Mouse (Mus musculus): Measurements from ENCODE around the gene Lmo7. TPM values are rescaled to one million over a fixed set of nuclear protein-coding genes. Genes with fewer than 3 reads are reported as not detected.

Lmo7 gene
- polyA plus RNA-seq, 1 experiment, result 1.7 TPM

DNA sequence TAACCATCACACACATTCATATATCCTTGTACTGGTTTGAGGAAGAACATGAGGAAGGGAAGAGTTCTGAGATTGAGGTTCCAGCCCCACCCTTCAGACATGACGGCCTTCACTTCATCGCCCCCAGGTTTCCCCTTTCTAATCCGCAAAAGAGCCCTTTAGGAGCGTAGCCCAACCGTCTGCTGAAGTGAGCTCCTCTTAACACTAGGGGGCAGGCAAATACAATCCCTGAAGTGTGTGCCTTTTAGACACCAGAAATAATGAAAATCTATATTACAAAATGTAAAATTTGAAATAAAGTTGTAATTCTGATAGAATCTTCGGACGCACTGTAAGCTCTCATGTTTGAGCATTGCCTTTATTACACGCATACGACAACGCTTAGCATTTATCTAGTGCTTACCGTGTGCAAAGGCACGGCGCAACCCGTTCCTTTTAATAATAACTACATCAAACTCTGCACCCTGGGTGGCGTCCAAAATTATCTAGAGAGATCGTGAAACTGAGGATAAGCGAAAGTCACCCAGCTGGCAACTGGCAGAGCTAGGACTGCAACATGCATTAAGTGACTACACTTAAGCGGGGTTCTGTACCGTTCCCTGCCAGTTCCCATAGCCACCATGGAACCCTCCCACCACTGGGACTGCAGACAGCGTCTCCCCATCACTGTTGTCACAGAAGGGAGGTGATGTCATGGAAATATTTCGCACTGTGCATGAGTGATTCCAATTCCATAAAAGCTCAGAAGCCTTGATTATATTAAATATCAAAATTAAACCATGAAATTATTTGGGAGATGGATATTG lies 217.2 kb downstream of the Lmo7 start:
- TF ChIP-seq POLR2A (IDR thresholded peaks at IDR 0.05; ENCODE audit: control insufficient read depth, low read depth, low read length) (no peak), CTCF (IDR thresholded peaks at IDR 0.05; ENCODE audit: control insufficient read depth, insufficient read depth, insufficient replicate concordance, low read depth, low read length) (no peak)
- Histone ChIP-seq H3K36me3 (ENCODE audit: control insufficient read depth, insufficient read depth, low read length) (no peaks in the 10 kb centered on the region), H3K27ac (ENCODE audit: control insufficient read depth, insufficient read depth, low read depth, low read length) (no peak overlapping the region), H3K27me3 (ENCODE audit: control insufficient read depth, insufficient read depth, low read length) (no peaks in the 10 kb centered on the region), H3K4me3 (ENCODE audit: control insufficient read depth, low read depth, low read length) (peak overlapping the region; percentile 3; the same call in 1 of the 2 replicates), H3K4me1 (ENCODE audit: control insufficient read depth, insufficient read depth, low read length) (no peaks in the 10 kb centered on the region)

DNA sequence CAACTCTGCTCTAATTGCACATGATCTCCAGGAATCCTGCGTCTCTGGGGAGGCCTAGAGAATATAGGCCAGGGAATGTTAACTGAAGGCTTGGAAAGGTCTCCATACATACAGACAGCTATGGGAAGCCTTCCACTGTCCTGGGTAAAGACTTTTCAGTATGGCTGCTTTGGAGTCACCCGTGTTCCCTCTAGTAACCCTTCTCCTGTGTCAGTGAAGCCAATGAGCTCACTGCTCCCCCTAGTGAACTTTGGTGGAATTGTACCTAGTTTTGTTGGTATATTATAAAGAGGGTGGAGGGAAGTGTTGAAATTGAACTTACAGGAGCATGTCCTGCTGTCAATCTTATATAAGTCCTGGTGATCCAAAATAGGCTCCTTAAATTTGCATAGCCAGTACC lies 219.4 kb downstream of the Lmo7 start:
- Histone ChIP-seq H3K36me3 (ENCODE audit: control insufficient read depth, insufficient read depth, low read length) (no peaks in the 10 kb centered on the region), H3K27ac (ENCODE audit: control insufficient read depth, insufficient read depth, low read depth, low read length) (no peak overlapping the region), H3K4me3 (ENCODE audit: control insufficient read depth, low read depth, low read length) (no peak overlapping the region), H3K27me3 (ENCODE audit: control insufficient read depth, insufficient read depth, low read length) (no peaks in the 10 kb centered on the region), H3K4me1 (ENCODE audit: control insufficient read depth, insufficient read depth, low read length) (no peaks in the 10 kb centered on the region)
- TF ChIP-seq CTCF (IDR thresholded peaks at IDR 0.05; ENCODE audit: control insufficient read depth, insufficient read depth, insufficient replicate concordance, low read depth, low read length), result peak; percentile 7; the same call in 1 of the 2 replicates
- TF ChIP-seq POLR2A (IDR thresholded peaks at IDR 0.05; ENCODE audit: control insufficient read depth, low read depth, low read length), result no peak

DNA sequence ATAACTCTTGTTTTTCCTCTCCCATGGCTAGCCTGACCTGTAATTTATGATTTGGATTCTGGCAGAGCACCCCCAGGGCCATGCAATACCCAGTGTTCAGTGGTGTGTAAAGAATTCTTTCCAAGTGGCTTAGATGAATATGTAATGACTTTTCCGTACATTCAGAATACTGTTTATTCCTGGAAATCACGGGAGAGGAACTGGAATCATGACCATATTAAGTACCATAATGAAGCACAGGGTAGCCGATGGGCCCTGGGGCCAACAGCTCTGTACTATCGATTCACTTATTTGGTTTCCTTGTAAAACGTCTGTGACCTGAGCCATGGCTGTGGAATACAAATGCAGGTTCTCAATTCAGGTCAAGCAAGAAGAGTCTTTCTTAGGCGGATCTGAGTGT lies 221.3 kb downstream of the Lmo7 start:
- H3K4me3 ChIP-seq (ENCODE audit: control insufficient read depth, low read depth, low read length), result no peak overlapping the region
- TF ChIP-seq CTCF (IDR thresholded peaks at IDR 0.05; ENCODE audit: control insufficient read depth, insufficient read depth, insufficient replicate concordance, low read depth, low read length) (no peak), POLR2A (IDR thresholded peaks at IDR 0.05; ENCODE audit: control insufficient read depth, low read depth, low read length) (no peak)
- no peaks in the 10 kb centered on the region for H3K4me1 ChIP-seq (ENCODE audit: control insufficient read depth, insufficient read depth, low read length)
- no peaks in the 10 kb centered on the region for H3K27me3 ChIP-seq (ENCODE audit: control insufficient read depth, insufficient read depth, low read length)
- H3K36me3 ChIP-seq (ENCODE audit: control insufficient read depth, insufficient read depth, low read length), result no peaks in the 10 kb centered on the region
- H3K27ac ChIP-seq (ENCODE audit: control insufficient read depth, insufficient read depth, low read depth, low read length), result no peak overlapping the region

DNA sequence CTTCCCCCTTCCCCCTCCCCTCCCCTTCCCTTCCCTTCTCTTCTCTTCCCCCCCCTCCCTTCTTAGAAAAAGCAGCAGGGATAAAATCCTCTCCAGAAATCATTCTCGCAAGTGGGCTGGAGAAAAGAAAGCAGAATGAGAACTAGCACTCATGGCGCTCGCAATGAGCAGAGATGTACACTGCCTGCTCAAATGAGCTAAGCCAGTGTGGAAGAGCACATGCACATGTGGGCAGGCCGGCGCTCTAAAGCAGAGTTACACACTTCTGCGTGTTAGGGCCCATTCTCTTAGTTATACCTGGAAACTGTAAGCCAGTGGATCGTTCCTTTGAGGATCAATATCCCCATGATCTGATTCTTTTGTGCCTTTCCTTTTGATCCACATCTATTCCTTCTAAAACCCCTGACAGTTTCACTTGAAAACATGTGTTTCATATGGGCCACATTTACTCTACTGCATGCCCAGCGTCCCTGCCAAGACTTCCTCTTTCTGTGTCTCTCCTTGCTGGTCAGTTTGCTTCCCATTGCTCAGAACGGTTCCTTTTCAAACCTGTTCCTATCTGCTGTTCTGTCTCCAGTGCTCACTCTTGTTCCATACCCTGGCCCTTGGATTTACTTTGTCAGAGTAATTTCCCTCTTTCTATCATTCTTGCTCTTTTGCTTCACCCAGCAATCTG lies 224.2 kb downstream of the Lmo7 start:
- Histone ChIP-seq H3K4me3 (ENCODE audit: control insufficient read depth, low read depth, low read length) (no peak overlapping the region), H3K36me3 (ENCODE audit: control insufficient read depth, insufficient read depth, low read length) (no peaks in the 10 kb centered on the region), H3K27me3 (ENCODE audit: control insufficient read depth, insufficient read depth, low read length) (no peaks in the 10 kb centered on the region), H3K4me1 (ENCODE audit: control insufficient read depth, insufficient read depth, low read length) (no peaks in the 10 kb centered on the region), H3K27ac (ENCODE audit: control insufficient read depth, insufficient read depth, low read depth, low read length) (no peak overlapping the region)
- TF ChIP-seq CTCF (IDR thresholded peaks at IDR 0.05; ENCODE audit: control insufficient read depth, insufficient read depth, insufficient replicate concordance, low read depth, low read length), result no peak
- TF ChIP-seq POLR2A (IDR thresholded peaks at IDR 0.05; ENCODE audit: control insufficient read depth, low read depth, low read length), result no peak

DNA sequence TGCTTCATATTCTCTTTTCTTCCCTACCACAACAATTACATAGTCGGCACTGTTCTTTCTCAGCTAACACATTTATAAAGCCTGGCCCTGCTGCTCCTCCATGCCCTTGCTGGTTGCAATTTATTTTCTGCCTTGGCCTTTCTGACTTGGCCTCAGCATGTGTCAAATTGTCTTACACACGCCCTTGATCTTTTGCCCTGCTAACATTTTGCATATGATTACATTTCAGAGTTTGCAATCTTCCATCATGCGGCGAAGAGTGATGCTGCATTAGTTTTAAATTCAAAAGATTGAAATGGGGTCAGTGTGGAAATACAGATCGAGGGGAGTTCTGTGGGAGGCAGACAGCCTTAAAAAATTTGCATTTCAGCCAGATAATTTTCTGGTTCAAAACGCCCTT lies 234.6 kb downstream of the Lmo7 start:
- H3K36me3 ChIP-seq (ENCODE audit: control insufficient read depth, insufficient read depth, low read length), result no peaks in the 10 kb centered on the region
- no peaks in the 10 kb centered on the region for H3K27me3 ChIP-seq (ENCODE audit: control insufficient read depth, insufficient read depth, low read length)

DNA sequence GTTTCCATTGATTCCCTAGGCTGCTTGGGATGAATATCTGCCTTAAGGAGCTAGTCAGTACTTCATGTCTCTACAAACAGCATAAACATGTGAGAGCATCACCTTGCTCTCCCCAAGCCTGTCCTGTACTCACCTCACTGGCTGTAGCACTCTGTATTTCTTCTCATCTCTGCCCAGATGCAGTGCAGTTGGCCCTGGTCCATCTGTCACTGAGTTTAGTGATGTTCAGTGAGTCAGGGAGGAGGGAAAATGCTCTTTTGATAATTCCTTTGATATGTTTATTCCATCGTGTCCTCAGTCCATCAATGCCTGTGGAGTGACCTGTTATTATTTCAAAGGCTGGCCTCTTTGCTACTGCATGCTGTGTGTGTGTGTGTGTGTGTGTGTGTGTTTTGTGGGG lies 235.2 kb downstream of the Lmo7 start:
- Histone ChIP-seq H3K27me3 (ENCODE audit: control insufficient read depth, insufficient read depth, low read length) (no peaks in the 10 kb centered on the region), H3K4me1 (ENCODE audit: control insufficient read depth, insufficient read depth, low read length) (no peaks in the 10 kb centered on the region), H3K36me3 (ENCODE audit: control insufficient read depth, insufficient read depth, low read length) (no peaks in the 10 kb centered on the region), H3K4me3 (ENCODE audit: control insufficient read depth, low read depth, low read length) (no peak overlapping the region), H3K27ac (ENCODE audit: control insufficient read depth, insufficient read depth, low read depth, low read length) (no peak overlapping the region)
- TF ChIP-seq POLR2A (IDR thresholded peaks at IDR 0.05; ENCODE audit: control insufficient read depth, low read depth, low read length) (no peak), CTCF (IDR thresholded peaks at IDR 0.05; ENCODE audit: control insufficient read depth, insufficient read depth, insufficient replicate concordance, low read depth, low read length) (no peak)

More for the DNA sequence above, 234.6 kb downstream of the Lmo7 start:
- Histone ChIP-seq H3K27ac (ENCODE audit: control insufficient read depth, insufficient read depth, low read depth, low read length) (no peak overlapping the region), H3K4me3 (ENCODE audit: control insufficient read depth, low read depth, low read length) (no peak overlapping the region), H3K4me1 (ENCODE audit: control insufficient read depth, insufficient read depth, low read length) (no peaks in the 10 kb centered on the region)
- TF ChIP-seq CTCF (IDR thresholded peaks at IDR 0.05; ENCODE audit: control insufficient read depth, insufficient read depth, insufficient replicate concordance, low read depth, low read length) (no peak), POLR2A (IDR thresholded peaks at IDR 0.05; ENCODE audit: control insufficient read depth, low read depth, low read length) (no peak)

DNA sequence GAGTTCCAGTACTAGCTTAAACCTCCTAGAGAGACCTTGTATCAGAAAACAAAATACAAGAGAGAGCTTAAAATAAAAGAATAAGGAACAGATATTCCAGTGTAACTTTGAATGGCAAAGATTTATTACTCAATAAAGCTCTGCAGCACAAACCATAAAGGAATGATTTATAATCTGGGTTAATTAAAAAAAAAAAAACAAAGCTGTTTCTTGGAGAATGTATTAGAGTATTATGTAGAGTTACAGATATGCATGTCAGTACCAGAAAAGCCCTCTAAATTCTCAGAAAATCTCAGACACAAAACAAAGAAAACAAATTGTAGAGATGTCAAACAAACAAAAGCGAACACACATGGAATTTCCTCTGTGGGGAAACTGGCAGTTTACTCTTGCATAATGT lies 243.0 kb downstream of the Lmo7 start:
- no peaks in the 10 kb centered on the region for H3K36me3 ChIP-seq (ENCODE audit: control insufficient read depth, insufficient read depth, low read length)
- TF ChIP-seq POLR2A (IDR thresholded peaks at IDR 0.05; ENCODE audit: control insufficient read depth, low read depth, low read length), result no peak
- no peak for TF ChIP-seq CTCF (IDR thresholded peaks at IDR 0.05; ENCODE audit: control insufficient read depth, insufficient read depth, insufficient replicate concordance, low read depth, low read length)
- H3K4me3 ChIP-seq (ENCODE audit: control insufficient read depth, low read depth, low read length), result no peak overlapping the region
- H3K27ac ChIP-seq (ENCODE audit: control insufficient read depth, insufficient read depth, low read depth, low read length), result no peak overlapping the region
- no peaks in the 10 kb centered on the region for H3K27me3 ChIP-seq (ENCODE audit: control insufficient read depth, insufficient read depth, low read length)
- no peaks in the 10 kb centered on the region for H3K4me1 ChIP-seq (ENCODE audit: control insufficient read depth, insufficient read depth, low read length)
